Mouse (Mus musculus): ENCODE results near the gene 9930104L06Rik. TPM values are rescaled to one million over a fixed set of nuclear protein-coding genes. Genes with fewer than 3 reads are reported as not detected.

Gene 9930104L06Rik
- total and polyA plus RNA-seq, 3 experiments = 15.5 to 17.3 TPM; not detected in 1

- DNase-seq (ENCODE audit: low read depth, low spot score) = no peak
- H3K9ac ChIP-seq (ENCODE audit: control insufficient read depth, low read depth, low read length, poor library complexity, severe bottlenecking) = no peak overlapping the region
- H3K27me3 ChIP-seq (ENCODE audit: control insufficient read depth in 1 of 2, insufficient read depth in 2 of 2, low read length in 2 of 2) = no peaks in the 10 kb centered on the region
- H3K36me3 ChIP-seq (ENCODE audit: control insufficient read depth in 1 of 2, insufficient read depth in 2 of 2, low read length in 2 of 2) = no peaks in the 10 kb centered on the region
- H3K27ac ChIP-seq (ENCODE audit: control insufficient read depth, low read depth, low read length) = no peak overlapping the region
- TF ChIP-seq SMC3 (IDR thresholded peaks at IDR 0.05; ENCODE audit: low read depth, low read length) (peak; percentile 29; the same call in 1 of the 2 replicates), CTCF (IDR thresholded peaks at IDR 0.05 in 2 of 3, conservative IDR thresholded peaks at IDR 0.05 in 1 of 3; ENCODE audit: control insufficient read depth in 1 of 3, insufficient read depth in 1 of 3, low read depth in 2 of 3, low read length in 3 of 3, poor library complexity in 1 of 3, severe bottlenecking in 1 of 3) (peak; percentile 23 to 44 (median 31)), KAT2A (conservative IDR thresholded peaks at IDR 0.05; ENCODE audit: low read depth, low read length) (no peak), RAD21 (IDR thresholded peaks at IDR 0.05; ENCODE audit: low read depth, low read length) (peak; percentile 15; the same call in 1 of the 2 replicates)
- no peaks in the 10 kb centered on the region for H3K79me2 ChIP-seq (ENCODE audit: control insufficient read depth, insufficient read depth, low read length, poor library complexity)
- no peaks in the 10 kb centered on the region for H3K9me3 ChIP-seq (replicated peaks; ENCODE audit: insufficient read depth, low read length)
- no peak overlapping the region for H3K4me3 ChIP-seq (ENCODE audit: control insufficient read depth in 1 of 2, insufficient read depth in 1 of 2, low read depth in 2 of 2, low read length in 2 of 2)
- H3K4me1 ChIP-seq (ENCODE audit: control insufficient read depth in 1 of 2, insufficient read depth in 2 of 2, low read length in 2 of 2) = no peaks in the 10 kb centered on the region
These were observed 8.1 kb downstream of the 9930104L06Rik start for GRCm38 (mm10) chr4:124944961-124945360.

DNA sequence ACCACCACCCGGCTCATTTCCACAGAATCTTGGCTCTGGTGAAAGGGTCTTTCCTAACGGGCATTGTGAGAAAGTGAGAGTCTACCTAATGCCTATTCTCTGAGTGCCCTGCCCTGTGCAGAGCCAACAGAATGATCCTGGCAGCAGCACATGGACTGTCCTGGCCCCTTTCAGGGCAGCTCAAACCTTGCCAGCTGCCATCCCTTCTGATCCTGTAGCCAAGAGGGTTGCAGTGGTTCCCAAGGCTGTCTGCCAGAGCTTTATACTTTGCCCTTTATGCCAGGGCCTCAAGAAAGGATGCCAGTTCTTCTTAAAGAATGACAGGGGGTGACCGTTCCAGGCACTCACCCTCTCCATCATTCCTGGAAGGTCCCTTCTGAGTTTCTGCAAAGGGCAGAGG is 12.6 kb downstream of the 9930104L06Rik start:
- Histone ChIP-seq H3K9ac (ENCODE audit: control insufficient read depth, low read depth, low read length, poor library complexity, severe bottlenecking) (no peak overlapping the region), H3K27me3 (ENCODE audit: control insufficient read depth in 1 of 2, insufficient read depth in 2 of 2, low read length in 2 of 2) (no peaks in the 10 kb centered on the region), H3K27ac (ENCODE audit: control insufficient read depth, low read depth, low read length) (no peak overlapping the region), H3K4me1 (ENCODE audit: control insufficient read depth in 1 of 2, insufficient read depth in 2 of 2, low read length in 2 of 2) (no peaks in the 10 kb centered on the region), H3K9me3 (replicated peaks; ENCODE audit: insufficient read depth, low read length) (no peaks in the 10 kb centered on the region), H3K79me2 (ENCODE audit: control insufficient read depth, insufficient read depth, low read length, poor library complexity) (no peaks in the 10 kb centered on the region), H3K4me3 (ENCODE audit: control insufficient read depth in 1 of 2, insufficient read depth in 1 of 2, low read depth in 2 of 2, low read length in 2 of 2) (no peak overlapping the region), H3K36me3 (ENCODE audit: control insufficient read depth in 1 of 2, insufficient read depth in 2 of 2, low read length in 2 of 2) (no peaks in the 10 kb centered on the region)
- no peak for DNase-seq (ENCODE audit: low read depth, low spot score)
- TF ChIP-seq TCF12 (IDR thresholded peaks at IDR 0.05; ENCODE audit: low read depth, low read length) (no peak), RCOR1 (IDR thresholded peaks at IDR 0.05; ENCODE audit: low read depth, low read length) (no peak), SIN3A (IDR thresholded peaks at IDR 0.05; ENCODE audit: low read length) (no peak), EP300 (IDR thresholded peaks at IDR 0.05; ENCODE audit: low read depth in 1 of 2, low read length in 2 of 2) (no peak), POLR2A (IDR thresholded peaks at IDR 0.05; ENCODE audit: control insufficient read depth in 1 of 2, insufficient read depth in 1 of 2, low read depth in 1 of 2, low read length in 2 of 2, poor library complexity in 1 of 2) (no peak), NELFE (IDR thresholded peaks at IDR 0.05; ENCODE audit: low read depth, low read length) (no peak), MYB (IDR thresholded peaks at IDR 0.05; ENCODE audit: low read depth, low read length) (no peak)

DNA sequence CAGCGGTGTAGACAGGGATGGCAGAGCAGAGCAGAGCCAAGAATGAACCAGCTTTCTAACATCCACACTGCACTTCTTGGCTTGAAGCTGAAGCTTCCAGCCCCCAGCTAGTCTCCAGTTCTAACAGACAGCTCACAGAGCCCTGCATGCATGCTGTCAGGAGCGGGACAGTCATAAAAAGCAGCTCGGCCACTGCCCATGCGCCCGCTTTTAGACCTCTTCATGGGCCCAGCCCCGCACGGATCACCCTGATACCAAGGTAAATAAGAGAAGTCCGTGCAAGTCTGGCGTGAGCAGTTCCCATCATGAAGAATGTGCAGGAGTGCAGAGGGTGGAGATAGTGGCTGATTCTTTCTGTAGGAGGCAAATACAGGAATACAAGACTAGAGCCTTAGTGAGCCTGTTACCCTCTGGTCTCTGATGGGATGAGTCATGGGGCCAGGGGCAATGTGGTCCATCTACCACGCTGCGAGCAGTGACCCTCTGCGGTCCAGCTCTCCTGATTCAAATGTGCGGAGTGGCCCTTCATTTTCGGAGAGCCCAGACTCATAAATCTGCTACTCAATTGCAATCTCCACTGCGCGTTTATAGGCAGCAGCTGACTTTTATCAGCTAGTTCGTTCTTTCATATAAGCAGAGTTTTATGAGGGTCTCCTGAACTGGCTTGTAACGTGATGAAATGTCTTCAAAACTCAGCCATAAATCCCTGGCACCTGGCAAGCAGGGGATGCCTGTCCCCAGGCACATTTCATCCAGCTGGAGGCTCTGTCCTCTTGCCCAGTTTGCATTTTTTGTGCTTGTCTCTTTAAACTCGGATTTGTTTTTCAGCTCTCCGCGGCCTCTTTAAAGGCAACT is 13.6 kb downstream of the 9930104L06Rik start:
- Histone ChIP-seq H3K9me3 (replicated peaks; ENCODE audit: insufficient read depth, low read length) (no peaks in the 10 kb centered on the region), H3K36me3 (ENCODE audit: control insufficient read depth in 1 of 2, insufficient read depth in 2 of 2, low read length in 2 of 2) (no peaks in the 10 kb centered on the region), H3K9ac (ENCODE audit: control insufficient read depth, low read depth, low read length, poor library complexity, severe bottlenecking) (no peak overlapping the region), H3K4me1 (ENCODE audit: control insufficient read depth in 1 of 2, insufficient read depth in 2 of 2, low read length in 2 of 2) (no peaks in the 10 kb centered on the region), H3K27ac (ENCODE audit: control insufficient read depth, low read depth, low read length) (no peak overlapping the region), H3K4me3 (ENCODE audit: control insufficient read depth in 1 of 2, insufficient read depth in 1 of 2, low read depth in 2 of 2, low read length in 2 of 2) (no peak overlapping the region), H3K79me2 (ENCODE audit: control insufficient read depth, insufficient read depth, low read length, poor library complexity) (no peaks in the 10 kb centered on the region), H3K27me3 (ENCODE audit: control insufficient read depth in 1 of 2, insufficient read depth in 2 of 2, low read length in 2 of 2) (no peaks in the 10 kb centered on the region)
- TF ChIP-seq MAZ (IDR thresholded peaks at IDR 0.05; ENCODE audit: low read depth, low read length) (no peak), CHD1 (IDR thresholded peaks at IDR 0.05; ENCODE audit: low read depth, low read length) (no peak), CHD2 (IDR thresholded peaks at IDR 0.05; ENCODE audit: low read length) (no peak), USF1 (IDR thresholded peaks at IDR 0.05; ENCODE audit: low read depth, low read length) (no peak), POLR2A (IDR thresholded peaks at IDR 0.05; ENCODE audit: control insufficient read depth in 1 of 2, insufficient read depth in 1 of 2, low read depth in 1 of 2, low read length in 2 of 2, poor library complexity in 1 of 2) (no peak), MYB (IDR thresholded peaks at IDR 0.05; ENCODE audit: low read depth, low read length) (no peak), ZKSCAN1 (IDR thresholded peaks at IDR 0.05; ENCODE audit: low read depth, low read length) (no peak), ZMIZ1 (IDR thresholded peaks at IDR 0.05; ENCODE audit: low read depth, low read length) (no peak), HCFC1 (IDR thresholded peaks at IDR 0.05; ENCODE audit: low read depth, low read length) (no peak), NRF1 (IDR thresholded peaks at IDR 0.05; ENCODE audit: insufficient read depth, low read depth, low read length, poor library complexity, severe bottlenecking) (no peak), KAT2A (conservative IDR thresholded peaks at IDR 0.05; ENCODE audit: low read depth, low read length) (no peak), UBTF (IDR thresholded peaks at IDR 0.05; ENCODE audit: borderline replicate concordance, insufficient read depth, low read depth, low read length) (no peak), TBP (IDR thresholded peaks at IDR 0.05; ENCODE audit: low read depth, low read length) (no peak)
- DNase-seq (ENCODE audit: low read depth, low spot score) = no peak
